Mouse (Mus musculus): ENCODE results near the gene Osbpl9. TPM values are rescaled to one million over a fixed set of nuclear protein-coding genes. Genes with fewer than 3 reads are reported as not detected.

Osbpl9 gene
- polyA plus RNA-seq (2017; shearing (Covaris generic)): 100 to 1,000 TPM in 1 of 2 experiments, 10 to 100 TPM in 1; 99.7 to 109 TPM

- peak; percentile 94 for ATAC-seq
Observed at GRCm38 (mm10) chr4:109201582-109202424, at the start of gene Osbpl9. Gene Osbpl9 (minus strand): TSS chr4:109202272.

DNA sequence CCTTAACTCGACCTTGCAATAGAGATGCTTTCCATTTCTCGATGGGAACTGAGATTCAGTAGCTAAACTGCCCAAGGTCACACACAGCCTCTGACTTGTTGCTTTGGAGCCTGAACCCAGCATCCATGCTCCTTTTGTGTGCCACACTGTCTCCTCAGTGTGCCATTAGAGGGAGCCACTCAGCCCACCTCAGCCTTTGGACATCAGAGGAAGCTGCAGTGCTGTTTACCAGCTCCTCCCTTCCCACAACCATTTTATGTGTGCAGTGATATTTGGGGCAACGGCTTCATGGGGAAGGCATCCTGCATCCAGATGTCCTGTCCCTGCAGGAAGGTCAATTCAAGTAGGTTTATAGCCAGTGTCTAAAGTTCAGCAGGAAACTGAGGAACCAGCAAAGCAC is 49.5 kb upstream of the Osbpl9 start:
- ATAC-seq: peak; percentile 69

GRCm38 (mm10) chr4:109245016-109245620 is 43.0 kb upstream of the Osbpl9 start:
- ATAC-seq: no peak

GRCm38 (mm10) chr4:109244506-109244905 is 42.4 kb upstream of the Osbpl9 start:
- no peak for ATAC-seq

- ATAC-seq: no peak
Observed at GRCm38 (mm10) chr4:109241934-109242333, 39.9 kb upstream of the Osbpl9 start.

- no peak for ATAC-seq
Observed at GRCm38 (mm10) chr4:109241221-109241620, 39.1 kb upstream of the Osbpl9 start.

DNA sequence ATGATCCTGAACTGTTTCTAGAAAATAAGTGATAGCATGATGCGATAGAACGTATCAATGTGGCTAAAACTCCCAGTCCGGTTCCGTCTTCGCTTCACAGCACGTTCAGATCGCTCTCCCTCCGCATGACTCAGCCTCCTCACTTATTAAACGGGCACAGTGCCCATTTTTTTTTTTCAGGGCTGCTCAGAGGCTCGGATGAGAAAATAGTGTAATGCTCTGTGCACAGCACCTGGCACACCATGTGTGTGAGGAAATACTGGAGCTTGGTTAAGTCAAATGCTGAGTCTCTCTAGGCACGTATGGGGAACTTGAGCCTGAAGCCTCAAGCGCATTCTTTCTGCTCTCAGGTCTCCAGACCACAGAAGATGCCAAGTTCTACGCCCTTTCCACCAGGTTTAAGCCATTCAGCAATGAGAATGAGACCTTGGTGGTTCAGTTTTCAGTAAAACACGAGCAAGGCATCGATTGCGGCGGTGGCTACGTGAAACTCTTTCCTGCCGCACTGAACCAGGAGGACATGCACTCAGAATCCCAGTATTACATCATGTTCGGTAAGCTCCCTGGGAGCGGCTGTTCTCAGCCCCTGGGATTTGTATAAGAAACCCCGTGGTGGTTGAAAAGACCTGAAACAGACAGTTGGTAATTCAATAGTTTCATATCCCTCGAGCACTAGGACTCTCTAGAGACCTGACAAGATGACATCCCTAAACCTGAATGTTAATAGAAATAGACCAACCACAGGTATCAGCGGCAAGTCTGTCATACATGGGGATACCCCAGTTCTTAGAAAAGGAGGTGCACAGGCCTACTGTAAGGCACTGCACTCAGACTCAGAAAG is 36.6 kb upstream of the Osbpl9 start:
- no peak for ATAC-seq

DNA sequence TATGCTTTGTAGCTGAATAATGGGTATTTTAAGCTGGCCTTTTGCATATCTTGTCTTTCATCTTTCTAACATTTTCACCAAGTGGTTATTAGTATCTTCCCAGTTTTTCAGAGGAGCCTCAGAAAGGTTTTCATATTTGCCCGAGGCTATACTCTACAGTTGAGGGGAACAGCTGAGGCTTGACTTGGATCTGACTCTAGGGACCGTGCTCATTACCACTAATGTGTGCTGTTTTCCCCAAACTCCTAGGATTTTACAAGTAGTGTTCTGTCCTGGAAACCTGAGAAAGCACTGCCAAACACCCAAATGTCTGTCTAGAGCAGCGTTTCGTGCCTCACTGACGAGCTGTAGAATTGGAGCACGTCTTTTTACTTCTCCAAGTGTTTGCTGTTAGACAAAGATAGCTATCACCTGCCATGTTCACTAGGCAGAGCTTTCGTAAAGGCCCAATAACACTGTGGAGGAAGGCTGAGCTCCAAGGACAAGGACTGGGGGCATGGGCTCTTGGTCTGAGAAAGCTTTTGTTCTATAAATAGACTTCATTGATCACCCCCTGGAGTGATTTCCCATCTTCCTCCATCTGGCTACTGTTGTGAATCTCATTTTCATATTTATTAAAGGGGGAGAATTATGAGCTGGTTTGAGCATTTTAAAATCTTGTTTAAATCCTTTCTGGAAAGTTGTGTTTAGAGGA is 34.3 kb upstream of the Osbpl9 start:
- ATAC-seq: no peak

- no peak for ATAC-seq
Observed at GRCm38 (mm10) chr4:109234806-109235350, 32.8 kb upstream of the Osbpl9 start.

DNA sequence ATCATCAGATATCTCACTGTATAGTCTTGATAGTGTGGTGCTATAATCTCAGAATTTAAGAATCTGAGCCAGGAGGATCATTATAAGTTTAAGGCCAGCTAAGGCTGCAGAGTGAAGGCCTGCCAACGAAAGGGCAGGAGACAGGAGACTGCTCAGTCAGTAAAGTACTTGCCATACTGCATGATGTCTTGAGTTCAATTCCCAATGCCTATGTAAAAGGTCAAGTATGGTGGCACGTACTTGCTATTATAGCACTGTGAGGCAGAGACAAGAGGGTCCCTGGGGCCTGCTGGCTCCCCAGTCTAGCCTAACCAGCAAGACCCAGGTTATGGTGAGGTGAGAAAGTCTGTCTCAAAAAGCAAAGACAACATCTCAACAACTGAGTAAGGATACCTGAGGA is 32.1 kb upstream of the Osbpl9 start, which contains the start of gene Calr4:
Gene Calr4 (plus strand): TSS at position 301 of the 400 bp plus-strand sequence.
- ATAC-seq: no peak

DNA sequence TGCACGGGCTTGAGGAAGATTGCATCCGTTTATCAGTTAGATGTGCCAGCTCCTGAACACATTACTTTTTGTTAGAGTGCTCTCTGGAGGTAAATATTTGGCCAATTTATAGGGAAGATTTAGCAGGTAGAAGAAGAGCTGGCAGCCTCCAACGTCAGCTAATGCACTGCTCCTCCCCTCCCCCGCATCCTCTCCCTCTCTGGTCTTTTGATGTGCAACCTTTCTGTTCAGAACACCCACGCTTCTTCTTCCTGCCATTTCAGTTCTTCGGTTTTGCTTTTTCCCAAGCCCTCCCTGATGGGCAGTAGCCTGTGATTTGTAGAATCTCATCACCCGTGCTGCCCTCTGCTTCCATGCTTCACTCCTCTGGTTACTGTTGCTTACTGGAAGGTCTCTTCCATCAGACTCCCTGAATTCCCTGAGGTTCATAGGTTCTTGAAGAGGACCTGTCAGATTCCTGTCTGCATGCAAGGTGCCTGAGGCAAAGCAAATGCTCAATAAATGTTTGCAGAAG is 27.8 kb upstream of the Osbpl9 start:
- peak; percentile 94 for ATAC-seq

DNA sequence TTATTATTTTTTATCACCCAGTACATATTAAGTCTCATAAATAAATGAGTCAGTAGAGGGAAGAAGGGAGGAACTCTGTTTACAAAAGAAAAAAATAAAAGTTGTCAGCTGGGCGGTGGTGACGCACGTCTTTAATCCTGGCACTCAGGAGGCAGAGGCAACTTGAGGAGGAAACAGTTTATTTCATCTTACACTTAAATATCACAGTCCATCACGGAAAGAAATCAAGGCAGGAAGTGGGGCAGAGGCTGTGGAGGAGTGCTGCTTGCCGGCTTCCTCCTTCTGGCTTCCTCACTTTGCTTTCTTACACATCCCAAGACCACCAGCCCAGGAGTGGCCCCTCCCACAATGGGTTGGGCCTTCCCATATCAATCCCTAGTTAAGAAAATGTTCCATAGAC is 24.0 kb upstream of the Osbpl9 start:
- ATAC-seq: no peak

DNA sequence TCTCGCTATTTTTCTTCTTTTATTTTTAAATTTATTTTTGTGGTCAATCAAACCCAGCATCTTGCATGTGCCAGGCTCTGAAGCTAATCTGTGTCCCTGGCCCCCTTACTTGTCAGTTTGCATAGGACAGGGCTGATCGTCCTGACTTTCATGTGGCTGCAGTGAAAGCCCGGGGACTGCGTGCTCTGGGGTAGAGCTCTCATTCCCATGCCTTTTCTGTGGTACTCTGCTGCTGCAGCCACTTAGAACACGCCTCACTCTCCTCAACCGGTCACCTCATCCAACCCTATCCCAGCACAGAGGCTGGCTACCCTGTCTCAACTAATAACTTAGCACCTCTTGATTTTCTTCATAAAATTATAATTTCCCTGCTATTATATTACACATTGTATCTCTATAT is 23.5 kb upstream of the Osbpl9 start:
- no peak for ATAC-seq

DNA sequence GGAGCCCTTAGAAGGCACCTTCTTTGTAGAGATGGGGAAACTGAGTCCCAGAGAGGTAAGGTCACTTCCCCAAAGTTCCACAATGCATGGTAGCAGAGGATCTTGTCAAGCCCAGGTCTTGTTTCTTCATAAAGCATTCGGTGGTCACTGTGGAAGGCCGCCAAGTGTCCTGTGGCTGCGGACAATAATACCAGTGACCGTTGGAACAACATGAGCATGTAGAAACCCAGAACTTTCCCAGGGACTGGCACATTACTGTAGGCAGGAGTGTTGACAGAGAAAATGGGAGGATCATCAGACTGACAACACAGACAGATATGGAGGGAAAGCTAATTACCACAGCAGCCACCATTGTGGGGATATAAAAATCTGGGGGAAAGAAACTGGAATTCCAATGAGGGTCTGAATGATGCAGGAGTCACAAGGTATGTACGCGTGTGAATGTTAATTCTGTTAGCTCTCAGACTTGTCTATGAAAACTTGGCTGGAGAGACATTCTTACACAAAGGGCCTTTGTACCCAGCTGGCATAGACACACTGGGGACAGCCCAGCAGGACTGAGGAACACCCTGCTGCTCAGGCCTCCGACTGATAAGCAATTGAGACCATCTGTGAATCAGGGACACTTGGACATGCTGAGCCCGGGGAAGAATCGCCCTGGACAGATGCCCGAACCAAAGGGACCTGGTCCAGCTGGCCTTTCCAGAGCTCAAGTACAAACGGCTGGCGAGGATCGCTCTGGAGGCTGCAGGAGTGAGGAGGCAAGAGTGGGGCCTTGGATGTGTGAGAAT is 22.9 kb upstream of the Osbpl9 start:
- no peak for ATAC-seq

- ATAC-seq: no peak
Observed at GRCm38 (mm10) chr4:109222001-109222400, 19.9 kb upstream of the Osbpl9 start.

- ATAC-seq: no peak
Observed at GRCm38 (mm10) chr4:109220441-109220940, 18.4 kb upstream of the Osbpl9 start.

GRCm38 (mm10) chr4:109218008-109218407 is 15.9 kb upstream of the Osbpl9 start:
- ATAC-seq: no peak

GRCm38 (mm10) chr4:109213986-109214385 is 11.9 kb upstream of the Osbpl9 start:
- ATAC-seq: no peak

GRCm38 (mm10) chr4:109210881-109211280 is 8.8 kb upstream of the Osbpl9 start:
- no peak for ATAC-seq

GRCm38 (mm10) chr4:109210253-109210652 is 8.2 kb upstream of the Osbpl9 start:
- no peak for ATAC-seq

DNA sequence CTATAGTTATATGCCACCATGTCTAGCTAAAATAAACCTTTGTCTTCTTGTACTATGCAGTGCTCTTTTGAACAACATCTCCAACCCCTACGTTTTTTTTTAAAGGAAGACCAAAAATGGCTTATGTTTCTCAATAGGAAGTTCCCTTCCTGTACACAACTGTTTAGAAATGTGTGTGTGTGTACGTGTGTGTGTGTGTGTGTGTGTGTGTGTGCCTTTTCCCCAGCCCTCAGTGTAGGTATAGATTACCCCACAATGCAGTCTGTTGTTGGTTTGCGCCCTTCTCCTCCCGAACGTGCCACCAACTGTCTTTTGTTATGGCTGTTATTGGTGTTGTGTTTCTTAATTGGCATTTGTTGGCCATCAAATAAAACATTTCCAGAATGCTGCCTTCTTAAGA is 5.5 kb upstream of the Osbpl9 start:
- ATAC-seq: no peak
